Mouse (Mus musculus): ENCODE data around the gene Tacr1. TPM values are rescaled to one million over a fixed set of nuclear protein-coding genes. Genes with fewer than 3 reads are reported as not detected.

The Tacr1 gene
- polyA plus RNA-seq, 1 experiment: 0.81 TPM

GRCm38 (mm10) chr6:82525107-82525867 lies 123.2 kb downstream of the Tacr1 start:
- H3K4me1 ChIP-seq (ENCODE audit: control insufficient read depth, insufficient read depth, insufficient read length, low read length): no peaks in the 10 kb centered on the region
- H3K27me3 ChIP-seq (ENCODE audit: control insufficient read depth, insufficient read depth, low read length): no peaks in the 10 kb centered on the region
- TF ChIP-seq CTCF (IDR thresholded peaks at IDR 0.05; ENCODE audit: extremely low read depth, insufficient read length, insufficient replicate concordance, low read depth, low read length) (no peak), POLR2A (IDR thresholded peaks at IDR 0.05; ENCODE audit: low read depth, low read length) (no peak)
- H3K27ac ChIP-seq (ENCODE audit: insufficient read depth, low read depth, low read length): no peak overlapping the region
- no peak overlapping the region for H3K4me3 ChIP-seq (ENCODE audit: low read depth, low read length)
- 50% methylated on average over 3 of the region's 3 CpGs for WGBS
- no peaks in the 10 kb centered on the region for H3K36me3 ChIP-seq (ENCODE audit: control insufficient read depth, insufficient read depth, low read length)

GRCm38 (mm10) chr6:82528631-82529030 lies 126.5 kb downstream of the Tacr1 start:
- 50% methylated on average over 2 of the region's 2 CpGs for WGBS
- Histone ChIP-seq H3K4me3 (ENCODE audit: low read depth, low read length) (no peak overlapping the region), H3K27ac (ENCODE audit: insufficient read depth, low read depth, low read length) (no peak overlapping the region), H3K36me3 (ENCODE audit: control insufficient read depth, insufficient read depth, low read length) (no peaks in the 10 kb centered on the region), H3K4me1 (ENCODE audit: control insufficient read depth, insufficient read depth, insufficient read length, low read length) (no peaks in the 10 kb centered on the region), H3K27me3 (ENCODE audit: control insufficient read depth, insufficient read depth, low read length) (no peaks in the 10 kb centered on the region)
- no peak for TF ChIP-seq POLR2A (IDR thresholded peaks at IDR 0.05; ENCODE audit: low read depth, low read length)

DNA sequence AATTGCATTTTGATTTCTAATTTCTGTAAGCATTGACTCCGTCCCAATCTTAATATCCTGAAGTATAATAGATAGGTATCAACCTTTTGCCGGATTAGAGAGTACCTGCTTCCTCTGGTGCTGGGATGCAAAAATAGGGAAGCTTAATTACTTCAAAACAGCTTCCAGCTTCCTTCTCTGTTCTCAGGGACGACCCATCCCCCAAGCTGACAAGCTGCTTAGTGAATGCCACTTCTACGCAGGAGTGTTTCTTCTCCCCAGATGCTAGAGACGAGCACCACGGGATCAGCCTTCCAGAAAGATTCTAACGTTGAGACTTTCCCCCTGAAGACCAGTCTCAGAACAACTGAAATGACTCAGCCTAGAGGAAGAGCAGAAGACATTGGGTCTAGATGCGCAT lies 134.5 kb downstream of the Tacr1 start:
- TF ChIP-seq CTCF (IDR thresholded peaks at IDR 0.05; ENCODE audit: extremely low read depth, insufficient read length, insufficient replicate concordance, low read depth, low read length) (no peak), POLR2A (IDR thresholded peaks at IDR 0.05; ENCODE audit: low read depth, low read length) (no peak)
- Histone ChIP-seq H3K36me3 (ENCODE audit: control insufficient read depth, insufficient read depth, low read length) (no peaks in the 10 kb centered on the region), H3K4me1 (ENCODE audit: control insufficient read depth, insufficient read depth, insufficient read length, low read length) (no peaks in the 10 kb centered on the region), H3K4me3 (ENCODE audit: low read depth, low read length) (no peak overlapping the region), H3K27ac (ENCODE audit: insufficient read depth, low read depth, low read length) (no peak overlapping the region), H3K27me3 (ENCODE audit: control insufficient read depth, insufficient read depth, low read length) (no peaks in the 10 kb centered on the region)
- WGBS: 60% methylated on average over 8 of the region's 8 CpGs

DNA sequence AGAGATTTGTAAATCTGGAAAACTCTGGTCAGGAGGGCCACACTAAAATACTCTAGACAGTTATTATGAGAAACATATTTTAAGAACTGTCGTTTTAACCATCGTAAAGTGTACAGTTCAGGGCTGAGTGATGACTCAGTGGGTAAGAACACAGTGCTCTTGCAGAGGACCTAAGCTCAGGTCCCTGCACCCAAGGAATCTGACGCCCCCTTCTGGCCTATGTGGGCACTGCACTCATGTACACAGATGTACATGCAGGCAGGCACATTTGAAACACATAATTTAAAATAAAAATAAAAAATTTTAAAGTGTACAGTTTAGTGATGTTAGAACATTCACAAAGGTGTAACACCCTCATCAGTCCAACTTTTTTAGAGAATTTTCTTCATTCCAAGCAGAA lies 147.1 kb downstream of the Tacr1 start:
- Histone ChIP-seq H3K4me1 (ENCODE audit: control insufficient read depth, insufficient read depth, insufficient read length, low read length) (no peaks in the 10 kb centered on the region), H3K36me3 (ENCODE audit: control insufficient read depth, insufficient read depth, low read length) (no peaks in the 10 kb centered on the region), H3K4me3 (ENCODE audit: low read depth, low read length) (no peak overlapping the region), H3K27me3 (ENCODE audit: control insufficient read depth, insufficient read depth, low read length) (no peaks in the 10 kb centered on the region), H3K27ac (ENCODE audit: insufficient read depth, low read depth, low read length) (no peak overlapping the region)
- peak; percentile 11; the same call in 1 of the 2 replicates for TF ChIP-seq CTCF (IDR thresholded peaks at IDR 0.05; ENCODE audit: extremely low read depth, insufficient read length, insufficient replicate concordance, low read depth, low read length)
- no peak for TF ChIP-seq POLR2A (IDR thresholded peaks at IDR 0.05; ENCODE audit: low read depth, low read length)
- WGBS: 61% methylated on average over 3 of the region's 3 CpGs

DNA sequence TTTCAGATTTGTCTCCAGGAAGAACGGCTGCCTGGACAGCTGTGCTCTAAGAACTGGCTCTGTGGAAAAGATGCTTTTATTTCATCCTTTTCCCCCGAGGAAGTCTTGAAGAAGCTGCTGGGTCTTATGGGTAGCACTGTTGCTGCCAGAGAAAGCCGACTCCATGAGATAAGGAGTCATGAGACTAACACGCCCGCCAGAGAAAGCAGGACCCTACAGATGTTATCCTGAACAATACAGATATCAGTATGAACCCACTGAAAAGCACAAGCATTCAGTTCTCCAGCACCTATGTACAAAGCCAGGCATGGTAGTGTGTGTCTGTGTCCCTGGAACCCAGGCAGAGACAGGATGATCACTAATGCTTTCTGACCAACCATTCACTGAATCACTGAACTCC lies 173.3 kb downstream of the Tacr1 start:
- Histone ChIP-seq H3K27ac (ENCODE audit: insufficient read depth, low read depth, low read length) (no peak overlapping the region), H3K27me3 (ENCODE audit: control insufficient read depth, insufficient read depth, low read length) (no peaks in the 10 kb centered on the region), H3K36me3 (ENCODE audit: control insufficient read depth, insufficient read depth, low read length) (no peaks in the 10 kb centered on the region), H3K4me1 (ENCODE audit: control insufficient read depth, insufficient read depth, insufficient read length, low read length) (no peaks in the 10 kb centered on the region), H3K4me3 (ENCODE audit: low read depth, low read length) (no peak overlapping the region)
- WGBS: 58% methylated on average over 5 of the region's 5 CpGs
- TF ChIP-seq CTCF (IDR thresholded peaks at IDR 0.05; ENCODE audit: extremely low read depth, insufficient read length, insufficient replicate concordance, low read depth, low read length): no peak
- no peak for TF ChIP-seq POLR2A (IDR thresholded peaks at IDR 0.05; ENCODE audit: low read depth, low read length)

DNA sequence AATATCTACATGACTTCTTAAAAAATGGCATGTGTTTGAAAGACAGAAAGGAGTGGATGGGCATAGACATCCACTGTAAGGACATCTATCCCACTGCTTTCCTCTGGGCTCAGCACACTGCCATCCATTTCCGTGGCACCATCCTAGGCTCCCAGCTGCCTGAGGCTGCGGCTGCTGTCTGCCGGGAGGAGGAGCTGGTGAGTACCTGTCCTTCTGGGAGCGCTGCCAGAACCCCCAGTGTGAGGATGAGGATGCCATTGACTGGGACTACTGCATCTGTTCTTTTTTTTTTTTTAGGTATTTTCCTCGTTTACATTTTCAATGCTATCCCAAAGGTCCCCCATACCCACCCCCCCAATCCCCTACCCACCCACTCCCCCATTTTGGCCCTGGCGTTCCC lies 183.3 kb downstream of the Tacr1 start:
- no peaks in the 10 kb centered on the region for H3K4me1 ChIP-seq (ENCODE audit: control insufficient read depth, insufficient read depth, insufficient read length, low read length)
- no peak overlapping the region for H3K27ac ChIP-seq (ENCODE audit: insufficient read depth, low read depth, low read length)
- no peaks in the 10 kb centered on the region for H3K36me3 ChIP-seq (ENCODE audit: control insufficient read depth, insufficient read depth, low read length)
- WGBS: 54% methylated on average over 6 of the region's 6 CpGs
- TF ChIP-seq POLR2A (IDR thresholded peaks at IDR 0.05; ENCODE audit: low read depth, low read length): no peak
- TF ChIP-seq CTCF (IDR thresholded peaks at IDR 0.05; ENCODE audit: extremely low read depth, insufficient read length, insufficient replicate concordance, low read depth, low read length): no peak
- no peaks in the 10 kb centered on the region for H3K27me3 ChIP-seq (ENCODE audit: control insufficient read depth, insufficient read depth, low read length)
- H3K4me3 ChIP-seq (ENCODE audit: low read depth, low read length): no peak overlapping the region

GRCm38 (mm10) chr6:82589387-82589786 lies 187.3 kb downstream of the Tacr1 start:
- no peaks in the 10 kb centered on the region for H3K4me1 ChIP-seq (ENCODE audit: control insufficient read depth, insufficient read depth, insufficient read length, low read length)
- no peak overlapping the region for H3K4me3 ChIP-seq (ENCODE audit: low read depth, low read length)
- no peak overlapping the region for H3K27ac ChIP-seq (ENCODE audit: insufficient read depth, low read depth, low read length)
- H3K27me3 ChIP-seq (ENCODE audit: control insufficient read depth, insufficient read depth, low read length): no peaks in the 10 kb centered on the region
- TF ChIP-seq CTCF (IDR thresholded peaks at IDR 0.05; ENCODE audit: extremely low read depth, insufficient read length, insufficient replicate concordance, low read depth, low read length) (no peak), POLR2A (IDR thresholded peaks at IDR 0.05; ENCODE audit: low read depth, low read length) (no peak)
- 84% methylated on average over 7 of the region's 7 CpGs for WGBS
- H3K36me3 ChIP-seq (ENCODE audit: control insufficient read depth, insufficient read depth, low read length): no peaks in the 10 kb centered on the region
